Mouse (Mus musculus) megakaryocyte, adult 5-6 weeks (primary cell): Measurements from ENCODE around the gene Ddi2. TPM values are rescaled to one million over a fixed set of nuclear protein-coding genes. Genes with fewer than 3 reads are reported as not detected.

Experiments used
- ATAC-seq: 2 replicates; pipeline ENCODE4 v1.8.0; 2016; ENCODE audit warnings: mild to moderate bottlenecking, inconsistent platforms; ENCODE audit not compliant: poor library complexity, severe bottlenecking
- total RNA-seq, 2 experiments: library from RNA; stranded (forward) in 1 of 2; stranded (reverse) in 1 of 2; fragments of 153-499, 151-499 nt in 1 of 2; fragments of 221-1000, 200-1000 nt in 1 of 2; gene quantifications; 2 replicates each; pipeline versions ENCODE4 v1.2.3 to v1.2.4; 2015 to 2017

Ddi2 gene
- total RNA-seq, 2 experiments from 2014 or later = 25.2 to 37.6 TPM

DNA sequence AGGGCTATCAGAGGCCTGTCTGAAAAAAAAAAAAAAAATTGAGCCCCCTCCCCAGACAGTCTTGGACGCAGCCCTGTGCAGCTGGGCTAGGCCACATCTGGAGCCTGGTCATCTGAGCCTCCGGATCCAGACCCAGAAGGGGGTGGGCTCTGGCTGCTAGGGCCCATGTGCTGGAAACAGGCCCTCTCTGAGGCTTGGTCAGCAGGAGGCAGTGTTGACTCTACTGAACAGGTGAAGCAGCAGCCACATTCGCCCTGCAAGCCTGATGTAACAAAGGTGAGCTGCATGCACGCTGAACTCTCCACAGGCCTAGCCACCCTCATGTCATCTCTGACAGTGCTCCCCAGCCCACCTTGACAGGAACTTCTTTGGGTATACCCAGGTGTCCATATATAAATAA is 63.5 kb downstream of the Ddi2 start:
- no peak for ATAC-seq

DNA sequence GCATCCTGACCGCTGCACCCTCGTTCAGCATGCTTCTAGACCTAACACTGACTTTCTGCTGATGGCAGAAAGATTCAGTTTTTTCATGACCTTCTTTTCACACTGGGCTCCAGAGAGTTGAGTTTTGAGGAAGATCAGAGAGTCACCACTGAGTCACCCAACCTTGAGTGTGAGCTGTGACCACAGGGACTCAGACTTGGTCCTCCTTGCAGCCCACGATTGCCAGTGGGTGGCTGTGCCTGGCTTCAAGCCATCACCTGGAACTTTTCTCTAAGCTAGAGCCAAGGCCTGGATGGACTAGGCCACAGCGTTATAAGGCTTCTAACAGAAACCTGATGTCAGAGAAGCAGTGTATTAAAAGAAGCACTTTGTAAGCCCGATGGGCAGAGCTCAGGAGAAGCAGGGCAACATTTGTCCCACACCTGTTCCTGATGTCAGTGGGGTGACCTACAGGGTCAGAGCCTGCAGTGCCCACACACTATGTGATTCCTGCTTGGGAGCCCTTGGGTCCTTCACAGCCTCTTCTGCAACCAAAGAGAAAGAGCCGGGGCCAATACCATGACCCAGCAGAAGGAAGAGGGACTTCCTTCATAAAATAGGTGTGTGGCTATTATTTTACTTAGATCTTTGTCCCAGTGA is 64.3 kb downstream of the Ddi2 start:
- ATAC-seq = no peak

- no peak for ATAC-seq
These were observed 66.3 kb downstream of the Ddi2 start for GRCm38 (mm10) chr4:141656932-141657331.

GRCm38 (mm10) chr4:141655908-141656608 is 67.2 kb downstream of the Ddi2 start:
- ATAC-seq = peak; percentile 95

- no peak for ATAC-seq
These were observed 68.7 kb downstream of the Ddi2 start for GRCm38 (mm10) chr4:141654509-141654908.

- ATAC-seq = no peak
These were observed 69.4 kb downstream of the Ddi2 start for GRCm38 (mm10) chr4:141653813-141654212.

- no peak for ATAC-seq
These were observed 70.2 kb downstream of the Ddi2 start for GRCm38 (mm10) chr4:141653044-141653443.

DNA sequence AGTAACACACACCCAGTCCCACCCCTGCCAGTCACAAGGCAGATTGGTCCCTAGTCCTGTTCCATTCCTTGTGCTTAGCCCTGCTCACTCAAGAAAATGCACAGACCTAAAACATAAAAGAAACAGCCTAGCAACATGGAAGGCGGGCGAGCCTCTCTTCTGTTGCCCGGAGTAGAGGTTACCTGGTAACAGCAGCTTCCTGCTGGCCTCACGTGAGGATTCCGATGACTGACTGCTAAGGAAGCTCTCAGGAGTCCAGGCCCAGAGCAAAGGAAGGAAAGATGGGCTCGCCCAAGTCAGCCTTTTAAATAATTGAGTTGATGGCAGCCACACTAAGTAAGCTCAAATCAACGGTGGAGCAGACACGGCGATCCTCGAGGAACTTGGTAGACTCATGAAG is 71.3 kb downstream of the Ddi2 start:
- no peak for ATAC-seq

GRCm38 (mm10) chr4:141651286-141651685 is 71.9 kb downstream of the Ddi2 start:
- ATAC-seq = no peak

DNA sequence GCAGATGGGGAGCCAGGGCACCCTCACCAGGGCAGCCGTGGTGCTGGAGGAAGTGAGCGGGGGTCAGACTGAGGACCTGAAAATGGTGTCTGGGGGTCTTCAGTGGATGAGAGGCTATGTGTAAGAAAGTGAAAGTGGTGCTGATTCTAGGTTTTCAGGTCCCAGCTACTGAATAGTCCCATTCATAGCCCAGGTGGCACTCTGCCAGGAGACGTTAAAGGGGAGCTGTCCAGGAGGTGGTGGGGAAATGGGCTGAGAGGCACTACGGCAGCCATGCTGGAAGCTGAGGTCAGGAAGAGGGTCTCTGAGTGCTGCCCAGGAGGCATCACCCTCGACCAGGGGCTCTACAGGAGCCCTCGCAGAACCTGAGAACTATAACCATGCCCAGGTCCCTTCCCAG is 74.0 kb downstream of the Ddi2 start:
- ATAC-seq = no peak

DNA sequence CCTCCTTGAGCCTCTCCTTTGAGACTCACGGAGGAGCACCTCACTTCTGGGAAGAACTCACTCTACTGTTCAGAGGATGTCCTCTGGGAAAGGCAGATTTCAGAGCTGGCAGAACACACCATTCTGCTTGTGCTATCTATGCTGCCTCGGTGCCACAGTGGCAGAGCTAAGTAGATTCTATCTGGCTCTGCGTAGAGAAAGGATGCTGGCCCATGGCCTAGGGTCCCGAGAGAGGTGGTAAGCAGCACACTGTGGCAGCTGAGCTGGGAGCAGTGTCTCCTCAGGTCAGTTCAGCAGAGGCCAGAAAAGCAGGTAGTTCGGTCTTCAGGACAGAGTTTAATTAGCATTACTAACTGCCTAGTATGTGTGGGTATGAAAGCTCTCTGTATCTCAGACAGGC is 75.0 kb downstream of the Ddi2 start:
- ATAC-seq = no peak

GRCm38 (mm10) chr4:141647187-141647586 is 76.0 kb downstream of the Ddi2 start:
- ATAC-seq = no peak

- ATAC-seq = peak; percentile 51; the same call in 1 of the 2 replicates
These were observed 77.2 kb downstream of the Ddi2 start for GRCm38 (mm10) chr4:141645988-141646387.

DNA sequence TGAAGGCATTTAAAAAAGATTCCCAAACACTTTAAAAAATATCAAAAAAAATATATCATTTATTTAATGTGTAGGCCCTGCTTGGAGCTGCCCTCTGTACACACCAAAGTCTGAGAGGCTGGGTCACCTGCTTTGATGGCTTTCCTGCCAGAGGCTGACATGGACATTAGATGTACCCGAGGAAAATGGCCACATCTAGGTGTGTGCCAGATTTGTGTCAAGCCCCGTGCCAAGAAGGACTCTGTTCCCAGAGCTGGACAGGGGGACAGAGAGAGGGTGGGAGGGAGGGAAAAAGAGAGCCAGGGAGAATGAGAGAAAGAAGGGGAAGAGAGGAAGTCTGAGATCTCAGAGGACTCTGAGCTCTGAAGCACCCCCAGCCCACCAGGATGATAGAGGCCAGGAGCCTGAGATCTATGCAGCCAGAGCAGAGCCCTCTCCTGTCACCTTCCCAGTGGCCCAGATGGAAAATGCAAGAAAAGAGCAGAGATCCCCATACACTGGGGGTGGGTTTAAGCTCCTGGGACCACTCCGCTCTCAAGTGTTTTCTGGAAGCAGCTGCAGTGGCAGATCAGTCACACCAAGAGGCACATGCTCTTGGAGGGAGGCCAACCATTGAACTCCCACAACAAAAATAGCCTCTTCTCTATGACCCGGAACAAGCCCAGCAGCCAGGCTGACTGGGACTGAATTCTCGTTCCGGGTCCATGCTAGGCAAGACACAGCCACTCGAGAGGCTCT is 79.9 kb downstream of the Ddi2 start:
- no peak for ATAC-seq

DNA sequence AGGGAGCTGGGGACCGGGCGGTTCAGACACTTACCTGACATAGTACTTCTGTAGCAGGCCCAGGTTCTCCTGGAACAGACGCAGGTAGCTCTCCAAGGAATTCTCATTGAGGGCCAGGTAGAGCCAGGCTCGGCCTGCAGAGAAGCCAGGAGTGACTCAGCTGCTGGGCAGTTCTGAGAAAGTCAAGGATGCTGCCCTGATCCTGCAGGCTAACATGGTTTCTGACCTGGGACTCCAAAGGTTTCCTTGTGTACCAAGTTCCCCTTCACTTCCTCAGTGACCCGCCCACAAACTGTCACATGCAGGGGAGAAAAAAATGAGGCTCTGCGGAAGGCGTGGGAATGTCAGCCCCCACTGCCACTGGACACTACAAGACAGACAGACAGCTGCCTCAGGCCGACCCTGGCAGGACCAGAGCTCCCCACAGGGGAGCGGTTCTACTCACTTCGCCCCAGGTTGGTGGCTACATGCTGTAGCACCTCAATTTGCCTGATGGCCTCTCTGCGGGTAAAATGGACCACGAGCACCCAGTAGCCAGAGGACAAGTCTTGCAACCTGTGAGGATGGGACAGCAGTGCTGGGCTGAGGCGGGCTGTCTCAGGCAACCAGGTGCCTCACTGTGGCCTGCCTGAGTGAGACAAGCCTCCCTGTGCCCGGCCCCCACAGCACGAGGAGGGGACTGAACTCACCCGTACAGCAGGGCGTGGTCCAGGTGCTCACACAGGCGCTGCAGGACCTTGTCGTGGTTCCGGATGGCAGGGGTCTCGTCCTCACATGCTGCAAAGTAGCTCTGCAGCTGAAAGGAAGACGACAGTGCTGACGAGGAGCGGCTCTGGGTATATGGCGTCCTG is 81.0 kb downstream of the Ddi2 start:
- no peak for ATAC-seq

- no peak for ATAC-seq
These were observed 81.9 kb downstream of the Ddi2 start for GRCm38 (mm10) chr4:141641353-141641771.

- ATAC-seq = no peak
These were observed 83.7 kb downstream of the Ddi2 start for GRCm38 (mm10) chr4:141639474-141639873.

- ATAC-seq = no peak
These were observed 86.5 kb downstream of the Ddi2 start for GRCm38 (mm10) chr4:141636693-141637092.

GRCm38 (mm10) chr4:141635991-141636390 is 87.2 kb downstream of the Ddi2 start:
- no peak for ATAC-seq

GRCm38 (mm10) chr4:141632111-141632873 is 90.9 kb downstream of the Ddi2 start:
- ATAC-seq = no peak
